Comparison of ENCODE assay signal across 16 mouse cellular contexts in genomic region chr6:114336128-114336943, GRCm38 (mm10). TPM values are rescaled to one million over a fixed set of nuclear protein-coding genes. Genes with fewer than 3 reads are reported as not detected.
A peak's percentile ranks its signal among the peaks of the same experiment; 100 is the strongest.
DNase-seq lines count a peak whose midpoint lies in the region; ATAC-seq lines count a peak whose summit lies in the region.
"Had no signal": no experiment of that assay in that cellular context is flagged by ENCODE, and none has a peak within 500 bp of the region (broad histone marks: within the 10 kb centered on the region; RNA-seq: fewer than 3 reads in every experiment).

No protein-coding gene starts in this region.

- H3K4me1 ChIP-seq in forebrain, embryonic 12.5 days, result peaks cover 17% of the 10 kb centered on the region; the same call in 1 of the 2 replicates
- H3K4me1 ChIP-seq in forebrain, embryonic 13.5 days, result peaks cover 8% of the 10 kb centered on the region
- peaks cover 21% of the 10 kb centered on the region for H3K4me1 ChIP-seq in hindbrain, embryonic 15.5 days (replicated peaks)
- H3K4me1 ChIP-seq in neural tube, embryonic 13.5 days (replicated peaks), result peaks cover 21% of the 10 kb centered on the region

- intact Hi-C loops in left cerebral cortex, postnatal 4 days (cut with DNase I), result no loop called here
- intact Hi-C loops in gastrocnemius, postnatal 36 days (cut with DNase I), result no loop called here

- H3K9me3 ChIP-seq in forebrain, embryonic 12.5 days, result no peaks in the 10 kb centered on the region
- H3K9me3 ChIP-seq in forebrain, embryonic 13.5 days (replicated peaks), result no peaks in the 10 kb centered on the region
- no peaks in the 10 kb centered on the region for H3K9me3 ChIP-seq in hindbrain, embryonic 15.5 days
- no peaks in the 10 kb centered on the region for H3K9me3 ChIP-seq in neural tube, embryonic 13.5 days
- H3K9me3 ChIP-seq: limb, embryonic 15.5 days had no signal

- no peak overlapping the region for H3K27ac ChIP-seq in forebrain, embryonic 12.5 days
- H3K27ac ChIP-seq in forebrain, embryonic 13.5 days, result no peak overlapping the region
- H3K27ac ChIP-seq in hindbrain, embryonic 15.5 days (replicated peaks), result peak overlapping the region; percentile 34; the same call in 1 of the 2 replicates
- H3K27ac ChIP-seq in neural tube, embryonic 13.5 days (replicated peaks), result peak overlapping the region; percentile 67
- H3K27ac ChIP-seq: limb, embryonic 15.5 days had no signal

- H3K9ac ChIP-seq in forebrain, embryonic 12.5 days, result no peak overlapping the region
- H3K9ac ChIP-seq in forebrain, embryonic 13.5 days, result no peak overlapping the region
- no peak overlapping the region for H3K9ac ChIP-seq in hindbrain, embryonic 15.5 days
- no peak overlapping the region for H3K9ac ChIP-seq in neural tube, embryonic 13.5 days
- H3K9ac ChIP-seq: limb, embryonic 15.5 days had no signal

- DNase-seq in left cerebral cortex, postnatal 4 days, result peak; percentile 29
- DNase-seq in left cerebral cortex, adult 9 months (ENCODE audit: low spot score in 2 of 2), result no peak
- no peak for DNase-seq in frontal cortex, adult 2 months (ENCODE audit: extremely low spot score in 1 of 2, low spot score in 1 of 2)
- DNase-seq in gastrocnemius, postnatal 36 days, result no peak
- DNase-seq: adrenal gland, adult 8-10 months; cerebellum, adult 8-10 months; kidney, postnatal 36 days; layer of hippocampus, postnatal 36 days; lung, adult 2 months had no signal

- ATAC-seq in forebrain, embryonic 12.5 days (ENCODE audit: low FRiP score), result peak; percentile 55; the same call in 1 of the 2 replicates
- no peak for ATAC-seq in forebrain, embryonic 13.5 days
- ATAC-seq in hindbrain, embryonic 15.5 days (ENCODE audit: low FRiP score, low read depth), result peak; percentile 52; the same call in 1 of the 2 replicates
- ATAC-seq in neural tube, embryonic 13.5 days (ENCODE audit: low read depth), result peak; percentile 60

- WGBS in forebrain, embryonic 12.5 days, result 66% methylated on average over 11 of the region's 11 CpGs
- WGBS in forebrain, embryonic 13.5 days, result 58% methylated on average over 11 of the region's 11 CpGs
- WGBS in hindbrain, embryonic 15.5 days, result 45% methylated on average over 11 of the region's 11 CpGs
- WGBS in neural tube, embryonic 13.5 days, result 35% methylated on average over 11 of the region's 11 CpGs

- no peak overlapping the region for H3K4me3 ChIP-seq in forebrain, embryonic 12.5 days (replicated peaks)
- H3K4me3 ChIP-seq in forebrain, embryonic 13.5 days, result no peak overlapping the region
- H3K4me3 ChIP-seq in hindbrain, embryonic 15.5 days, result no peak overlapping the region
- H3K4me3 ChIP-seq in neural tube, embryonic 13.5 days, result no peak overlapping the region
- H3K4me3 ChIP-seq: limb, embryonic 15.5 days; myocyte had no signal

- no peaks in the 10 kb centered on the region for H3K36me3 ChIP-seq in forebrain, embryonic 12.5 days (replicated peaks)
- no peaks in the 10 kb centered on the region for H3K36me3 ChIP-seq in forebrain, embryonic 13.5 days (ENCODE audit: poor library complexity, severe bottlenecking)
- no peaks in the 10 kb centered on the region for H3K36me3 ChIP-seq in hindbrain, embryonic 15.5 days
- H3K36me3 ChIP-seq in neural tube, embryonic 13.5 days, result no peaks in the 10 kb centered on the region
- H3K36me3 ChIP-seq: limb, embryonic 15.5 days had no signal

- peaks cover 6% of the 10 kb centered on the region; the same call in 1 of the 2 replicates for H3K27me3 ChIP-seq in forebrain, embryonic 12.5 days
- H3K27me3 ChIP-seq in forebrain, embryonic 13.5 days, result no peaks in the 10 kb centered on the region
- H3K27me3 ChIP-seq in hindbrain, embryonic 15.5 days, result no peaks in the 10 kb centered on the region
- no peaks in the 10 kb centered on the region; the same call in 1 of the 2 replicates for H3K27me3 ChIP-seq in neural tube, embryonic 13.5 days

- no peak overlapping the region for H3K4me2 ChIP-seq in forebrain, embryonic 12.5 days
- no peak overlapping the region for H3K4me2 ChIP-seq in forebrain, embryonic 13.5 days
- H3K4me2 ChIP-seq in hindbrain, embryonic 15.5 days, result no peak overlapping the region
- no peak overlapping the region for H3K4me2 ChIP-seq in neural tube, embryonic 13.5 days
- H3K4me2 ChIP-seq: limb, embryonic 15.5 days had no signal

RNA-seq across cellular contexts. Expression of gene Slc6a1, which starts 53.9 kb away (rescaled TPM):
- 49.9 and 57.8 TPM in 2 replicates for polyA plus RNA-seq in forebrain, embryonic 12.5 days (2016; fragmentation: Nextera tagmentation; extraction: Ambion mirVana)
- polyA plus RNA-seq in forebrain, embryonic 13.5 days (2015; fragmentation: Nextera tagmentation; extraction: Ambion mirVana), result 67.2 and 81.0 TPM in 2 replicates
- total RNA-seq in left cerebral cortex, postnatal 4 days (2021), result 100 to 1,000 TPM; 190 to 242 TPM
- polyA plus RNA-seq in hindbrain, embryonic 15.5 days (2015; fragmentation: Nextera tagmentation; extraction: Ambion mirVana), result 130 and 150 TPM in 2 replicates
- 66.6 and 67.8 TPM in 2 replicates for polyA plus RNA-seq in neural tube, embryonic 13.5 days (2015; fragmentation: Nextera tagmentation; extraction: Ambion mirVana)
- polyA plus RNA-seq in frontal cortex, adult 2 months (2012; rRNA removed), result 446 and 459 TPM in 2 replicates
- under 1 TPM; 0.20 to 0.54 TPM for total RNA-seq in gastrocnemius, postnatal 36 days (2021)
- polyA plus RNA-seq: C2C12, myocyte had no signal

Comparison
In these comparisons a context has a peak if more than half of its experiments do, and no peak if none do; other contexts are left out.
1. H3K27ac ChIP-seq: peak in hindbrain, embryonic 15.5 days (single experiment) and neural tube, embryonic 13.5 days (single experiment); none in forebrain, embryonic 12.5 days (single experiment) and forebrain, embryonic 13.5 days (single experiment).